Mouse (Mus musculus): ENCODE results near the gene Bbs12. TPM values are rescaled to one million over a fixed set of nuclear protein-coding genes. Genes with fewer than 3 reads are reported as not detected.

Gene Bbs12
- polyA plus RNA-seq, 1 experiment from 2014 or later = 8.0 TPM

- Histone ChIP-seq H3K4me1 (replicated peaks; ENCODE audit: insufficient read depth, low read length) (no peaks in the 10 kb centered on the region), H3K36me3 (ENCODE audit: insufficient read depth, low read length) (no peaks in the 10 kb centered on the region), H3K27me3 (ENCODE audit: insufficient read depth, low read length) (no peaks in the 10 kb centered on the region), H3K9me3 (replicated peaks; ENCODE audit: low read length) (no peaks in the 10 kb centered on the region), H3K4me3 (replicated peaks; ENCODE audit: low read depth, low read length) (no peak overlapping the region), H3K4me2 (ENCODE audit: low read length) (no peak overlapping the region), H3K27ac (no peak overlapping the region), H3K9ac (ENCODE audit: low read depth, low read length) (no peak overlapping the region)
- ATAC-seq (replicated peaks; ENCODE audit: low FRiP score, low read depth) = no peak
- no peak for DNase-seq (ENCODE audit: low spot score)
- 60% methylated on average over 8 of the region's 8 CpGs for WGBS
- no peak for TF ChIP-seq CTCF (IDR thresholded peaks at IDR 0.05; ENCODE audit: low read depth)
These were observed 31.5 kb upstream of the Bbs12 start for GRCm38 (mm10) chr3:37280871-37281270.

GRCm38 (mm10) chr3:37282299-37282922, 29.9 kb upstream of the Bbs12 start:
- Histone ChIP-seq H3K4me1 (replicated peaks; ENCODE audit: insufficient read depth, low read length) (no peaks in the 10 kb centered on the region), H3K27me3 (ENCODE audit: insufficient read depth, low read length) (no peaks in the 10 kb centered on the region), H3K4me2 (ENCODE audit: low read length) (no peak overlapping the region), H3K27ac (no peak overlapping the region), H3K9me3 (replicated peaks; ENCODE audit: low read length) (no peaks in the 10 kb centered on the region), H3K4me3 (replicated peaks; ENCODE audit: low read depth, low read length) (no peak overlapping the region), H3K9ac (ENCODE audit: low read depth, low read length) (no peak overlapping the region), H3K36me3 (ENCODE audit: insufficient read depth, low read length) (no peaks in the 10 kb centered on the region)
- WGBS = 84% methylated on average over 11 of the region's 11 CpGs
- DNase-seq (ENCODE audit: low spot score) (no peak), ATAC-seq (replicated peaks; ENCODE audit: low FRiP score, low read depth) (no peak)
- no peak for TF ChIP-seq CTCF (IDR thresholded peaks at IDR 0.05; ENCODE audit: low read depth)

- DNase-seq (ENCODE audit: low spot score) (no peak), ATAC-seq (replicated peaks; ENCODE audit: low FRiP score, low read depth) (no peak)
- Histone ChIP-seq H3K27me3 (ENCODE audit: insufficient read depth, low read length) (no peaks in the 10 kb centered on the region), H3K4me3 (replicated peaks; ENCODE audit: low read depth, low read length) (no peak overlapping the region), H3K4me2 (ENCODE audit: low read length) (no peak overlapping the region), H3K9ac (ENCODE audit: low read depth, low read length) (no peak overlapping the region), H3K36me3 (ENCODE audit: insufficient read depth, low read length) (no peaks in the 10 kb centered on the region), H3K27ac (no peak overlapping the region), H3K9me3 (replicated peaks; ENCODE audit: low read length) (no peaks in the 10 kb centered on the region), H3K4me1 (replicated peaks; ENCODE audit: insufficient read depth, low read length) (no peaks in the 10 kb centered on the region)
- WGBS = 82% methylated on average over 4 of the region's 4 CpGs
- TF ChIP-seq CTCF (IDR thresholded peaks at IDR 0.05; ENCODE audit: low read depth) = no peak
These were observed 29.1 kb upstream of the Bbs12 start for GRCm38 (mm10) chr3:37283234-37283633.

- Histone ChIP-seq H3K27ac (no peak overlapping the region), H3K4me3 (replicated peaks; ENCODE audit: low read depth, low read length) (no peak overlapping the region), H3K4me2 (ENCODE audit: low read length) (no peak overlapping the region), H3K9me3 (replicated peaks; ENCODE audit: low read length) (no peaks in the 10 kb centered on the region), H3K9ac (ENCODE audit: low read depth, low read length) (no peak overlapping the region), H3K36me3 (ENCODE audit: insufficient read depth, low read length) (no peaks in the 10 kb centered on the region), H3K4me1 (replicated peaks; ENCODE audit: insufficient read depth, low read length) (no peaks in the 10 kb centered on the region), H3K27me3 (ENCODE audit: insufficient read depth, low read length) (no peaks in the 10 kb centered on the region)
- DNase-seq (ENCODE audit: low spot score) (no peak), ATAC-seq (replicated peaks; ENCODE audit: low FRiP score, low read depth) (no peak)
- WGBS = 95% methylated on average over 2 of the region's 2 CpGs
- TF ChIP-seq CTCF (IDR thresholded peaks at IDR 0.05; ENCODE audit: low read depth) = no peak
These were observed 23.1 kb upstream of the Bbs12 start for GRCm38 (mm10) chr3:37289237-37289636.

DNA sequence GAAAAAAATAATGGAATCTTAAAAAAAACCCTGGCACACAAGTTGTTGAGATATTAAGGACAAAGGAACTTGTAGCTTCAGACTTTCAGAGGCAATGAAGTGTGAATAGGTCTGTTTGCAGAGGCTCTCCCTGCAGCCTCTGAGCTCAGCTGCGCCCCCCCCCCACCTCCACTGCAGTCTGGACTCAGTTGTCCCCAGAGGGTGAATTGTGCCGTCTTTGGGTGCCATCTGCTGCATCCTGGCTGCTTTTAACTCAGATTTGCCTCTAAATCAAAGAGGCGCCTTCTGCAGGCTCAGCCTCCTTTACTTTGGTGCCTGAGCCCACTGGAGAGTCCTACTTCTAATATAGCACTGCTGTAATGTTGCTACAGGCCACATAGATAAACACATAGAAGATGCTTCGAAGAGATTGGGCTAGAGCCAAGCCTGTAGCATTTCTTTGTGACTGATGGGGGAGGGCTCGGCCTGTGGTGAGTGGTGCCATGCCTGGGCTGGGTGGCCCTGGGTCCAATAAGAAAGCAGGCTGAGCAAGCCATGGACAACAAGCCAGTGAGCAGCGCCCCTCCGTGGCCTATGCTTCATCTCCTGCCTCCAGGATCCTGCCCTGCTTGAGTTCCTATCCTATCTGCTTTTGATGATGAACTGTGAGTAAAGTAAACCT, 21.3 kb upstream of the Bbs12 start:
- TF ChIP-seq CTCF (IDR thresholded peaks at IDR 0.05; ENCODE audit: low read depth) = no peak

GRCm38 (mm10) chr3:37291929-37292328, 20.4 kb upstream of the Bbs12 start:
- Histone ChIP-seq H3K9ac (ENCODE audit: low read depth, low read length) (no peak overlapping the region), H3K4me3 (replicated peaks; ENCODE audit: low read depth, low read length) (no peak overlapping the region), H3K36me3 (ENCODE audit: insufficient read depth, low read length) (no peaks in the 10 kb centered on the region), H3K4me1 (replicated peaks; ENCODE audit: insufficient read depth, low read length) (no peaks in the 10 kb centered on the region), H3K27me3 (ENCODE audit: insufficient read depth, low read length) (no peaks in the 10 kb centered on the region), H3K9me3 (replicated peaks; ENCODE audit: low read length) (no peaks in the 10 kb centered on the region), H3K4me2 (ENCODE audit: low read length) (no peak overlapping the region), H3K27ac (no peak overlapping the region)
- ATAC-seq (replicated peaks; ENCODE audit: low FRiP score, low read depth) (no peak), DNase-seq (ENCODE audit: low spot score) (no peak)
- TF ChIP-seq CTCF (IDR thresholded peaks at IDR 0.05; ENCODE audit: low read depth) = no peak
- WGBS = 76% methylated on average over 2 of the region's 2 CpGs

More for the DNA sequence above, 21.3 kb upstream of the Bbs12 start:
- Histone ChIP-seq H3K36me3 (ENCODE audit: insufficient read depth, low read length) (no peaks in the 10 kb centered on the region), H3K4me1 (replicated peaks; ENCODE audit: insufficient read depth, low read length) (no peaks in the 10 kb centered on the region), H3K4me3 (replicated peaks; ENCODE audit: low read depth, low read length) (no peak overlapping the region), H3K27ac (no peak overlapping the region), H3K4me2 (ENCODE audit: low read length) (no peak overlapping the region), H3K9ac (ENCODE audit: low read depth, low read length) (no peak overlapping the region), H3K27me3 (ENCODE audit: insufficient read depth, low read length) (no peaks in the 10 kb centered on the region), H3K9me3 (replicated peaks; ENCODE audit: low read length) (no peaks in the 10 kb centered on the region)
- no peak for ATAC-seq (replicated peaks; ENCODE audit: low FRiP score, low read depth)
- DNase-seq (ENCODE audit: low spot score) = no peak
- 62% methylated on average over 7 of the region's 7 CpGs for WGBS

Data from kidney, postnatal 0 days (tissue).